Mouse (Mus musculus) layer of hippocampus, adult 18-20 months (tissue): ENCODE data around the gene Nubpl. TPM values are rescaled to one million over a fixed set of nuclear protein-coding genes. Genes with fewer than 3 reads are reported as not detected.
"Not testable (repeated sequence)": the region's sequence is repeated elsewhere in the genome, so short reads cannot be mapped to it uniquely, and the experiment has no call there.

Experiments used
- DNase-seq, 2 experiments: peaks; one replicate each; pipeline ENCODE4 v3.0.0; 2022; ENCODE audit warnings: low spot score in 2 of 2
- long read RNA-seq: library from polyadenylated mRNA; stranded (forward); transcript quantifications from one replicate; pipeline ENCODE4 v2.0.0, GENCODE M21; 2021
- total RNA-seq, 2 experiments: library from RNA; stranded (reverse); gene quantifications; 2 replicates each; pipeline ENCODE4 v1.2.3; 2021

Gene Nubpl
- 1 to 10 TPM; 5.4 TPM for total RNA-seq
- long read RNA-seq, partial matches to known transcripts, result 0 of 3 reads
- long read RNA-seq, other reads (novel, unspliced or antisense), result 0 of 3 reads

DNA sequence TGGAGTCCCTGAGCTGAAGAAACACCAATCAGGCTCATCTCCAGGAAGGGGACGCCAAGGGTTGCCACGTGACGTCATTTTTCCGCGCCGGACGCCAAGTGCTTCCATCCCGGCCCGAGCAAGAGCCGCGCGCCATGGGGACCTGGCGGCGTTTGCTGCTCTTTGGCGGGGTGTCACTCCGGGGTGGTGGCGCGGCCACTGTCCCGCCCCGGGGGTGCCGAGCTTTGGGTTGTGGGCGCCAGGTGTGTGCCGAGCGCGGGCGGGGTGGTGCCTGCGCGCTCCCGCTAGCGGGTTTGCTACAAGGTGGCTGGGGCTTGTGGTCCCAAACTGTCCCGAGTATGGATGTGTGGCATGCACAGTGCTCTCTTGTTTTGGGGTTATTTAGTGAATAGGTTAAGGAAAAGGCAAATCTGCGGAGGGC is at the start of gene Nubpl:
Gene Nubpl, plus strand, starts transcription at position 88 of the 421 bp plus-strand sequence.
- peak; percentile 89 to 97 for DNase-seq

- no peak for DNase-seq
Observed at GRCm38 (mm10) chr12:52049324-52049723, 48.2 kb upstream of the Nubpl start.

GRCm38 (mm10) chr12:52079296-52079695 is 18.2 kb upstream of the Nubpl start:
- DNase-seq, result not testable (repeated sequence)

DNA sequence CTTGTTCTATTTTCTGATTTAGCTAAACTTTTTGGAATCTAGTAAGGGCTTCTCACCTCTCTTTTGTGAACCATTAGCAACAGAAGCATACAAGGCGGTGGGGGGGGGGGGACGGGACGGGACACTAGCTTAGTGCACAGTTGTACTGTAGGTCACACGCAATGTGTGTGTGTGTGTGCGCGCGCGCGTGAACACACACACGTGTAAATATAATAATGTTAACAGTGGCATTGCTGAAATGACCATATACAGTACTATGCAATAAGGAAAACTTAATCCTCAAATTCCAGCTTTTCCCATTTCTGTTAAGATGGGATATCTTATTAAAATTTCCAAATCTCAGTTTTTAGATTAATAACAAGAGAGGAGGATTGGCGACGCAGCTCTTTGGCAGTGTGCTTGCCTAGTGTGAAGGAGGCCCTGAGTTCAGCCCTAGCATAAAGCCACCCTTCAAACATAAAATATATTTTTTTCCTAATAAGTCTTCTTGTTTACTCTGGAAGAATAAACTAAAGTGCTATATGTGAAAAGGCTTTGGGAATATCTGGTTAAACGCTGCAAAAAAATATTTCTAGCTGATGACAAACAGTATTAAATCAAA is 388 bp upstream of the Nubpl start:
- no peak for DNase-seq

GRCm38 (mm10) chr12:52120276-52120675 is 22.7 kb downstream of the Nubpl start:
- no peak for DNase-seq

- no peak for DNase-seq
Observed at GRCm38 (mm10) chr12:52126407-52126806, 28.9 kb downstream of the Nubpl start.

GRCm38 (mm10) chr12:52129072-52129471 is 31.5 kb downstream of the Nubpl start:
- no peak for DNase-seq

- DNase-seq, result no peak
Observed at GRCm38 (mm10) chr12:52132256-52132655, 34.7 kb downstream of the Nubpl start.

GRCm38 (mm10) chr12:52138296-52138695 is 40.8 kb downstream of the Nubpl start:
- no peak for DNase-seq

GRCm38 (mm10) chr12:52146639-52147038 is 49.1 kb downstream of the Nubpl start:
- no peak for DNase-seq

GRCm38 (mm10) chr12:52149448-52149847 is 51.9 kb downstream of the Nubpl start:
- DNase-seq, result no peak

DNA sequence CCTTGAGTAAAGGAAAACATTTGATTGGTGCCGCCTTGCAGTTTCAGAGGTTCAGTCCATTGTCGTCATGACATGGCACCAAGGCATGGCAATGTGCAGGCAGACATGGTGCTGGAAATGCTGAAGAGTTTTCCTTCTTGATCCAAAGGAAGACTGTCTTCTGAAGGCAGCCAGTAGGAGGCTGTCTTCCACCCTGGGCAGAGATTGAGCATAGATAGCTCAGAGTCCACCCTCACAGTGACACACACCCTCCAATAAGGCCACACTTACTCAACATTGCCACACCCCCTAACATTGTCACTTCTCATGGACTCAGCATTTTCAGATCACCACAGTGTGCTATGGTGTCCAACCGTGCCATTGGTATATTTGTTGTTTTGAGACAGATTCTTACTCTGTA is 54.5 kb downstream of the Nubpl start:
- DNase-seq, result no peak

DNA sequence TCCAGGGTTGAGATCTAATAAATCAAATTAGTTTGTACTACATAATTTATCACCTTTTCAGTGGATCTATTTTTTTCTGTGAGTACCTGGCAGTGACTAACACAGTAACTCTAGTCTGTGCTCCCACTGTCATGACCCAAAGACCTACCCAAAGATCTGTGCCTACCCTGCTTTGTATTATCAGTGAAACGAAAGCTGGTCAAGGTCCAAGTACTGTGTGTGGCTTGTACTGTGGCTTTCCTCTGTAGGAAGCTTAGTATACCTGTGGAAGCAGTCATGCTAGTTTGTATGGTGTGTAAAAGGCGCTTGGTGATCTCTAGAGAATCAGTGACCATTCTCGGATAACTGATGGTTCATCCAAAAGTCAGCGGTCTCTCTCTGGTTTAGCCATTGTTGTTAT is 57.4 kb downstream of the Nubpl start:
- DNase-seq, result no peak

- DNase-seq, result no peak
Observed at GRCm38 (mm10) chr12:52164414-52164813, 66.9 kb downstream of the Nubpl start.

DNA sequence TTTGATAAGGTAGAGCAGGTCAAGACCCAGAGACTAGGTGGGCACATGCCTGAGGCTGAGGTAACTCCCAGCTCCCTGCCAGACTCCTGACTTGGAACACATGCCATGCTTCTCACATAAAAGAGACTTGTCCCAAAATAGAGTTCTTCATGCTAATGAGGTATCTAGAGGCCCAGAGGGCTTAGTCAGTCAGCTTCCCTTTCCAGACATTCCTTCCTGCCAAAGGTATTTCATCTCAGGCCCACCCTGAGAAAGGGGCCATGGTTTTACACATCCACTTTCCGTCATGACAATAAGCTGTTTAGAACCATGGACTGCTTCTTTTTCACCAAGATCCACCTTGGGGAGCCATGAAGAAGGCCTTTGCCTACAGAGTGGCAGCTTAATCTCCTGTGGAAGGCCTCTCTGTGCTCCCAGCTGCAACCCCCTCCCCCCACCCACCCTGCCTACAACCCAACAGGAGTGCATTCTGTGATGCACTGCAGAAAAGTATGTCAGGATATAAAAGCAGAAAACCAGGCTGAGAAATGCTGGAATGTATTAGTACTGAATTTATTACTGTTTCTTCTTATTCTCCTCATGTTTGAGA is 88.8 kb downstream of the Nubpl start:
- no peak for DNase-seq

DNA sequence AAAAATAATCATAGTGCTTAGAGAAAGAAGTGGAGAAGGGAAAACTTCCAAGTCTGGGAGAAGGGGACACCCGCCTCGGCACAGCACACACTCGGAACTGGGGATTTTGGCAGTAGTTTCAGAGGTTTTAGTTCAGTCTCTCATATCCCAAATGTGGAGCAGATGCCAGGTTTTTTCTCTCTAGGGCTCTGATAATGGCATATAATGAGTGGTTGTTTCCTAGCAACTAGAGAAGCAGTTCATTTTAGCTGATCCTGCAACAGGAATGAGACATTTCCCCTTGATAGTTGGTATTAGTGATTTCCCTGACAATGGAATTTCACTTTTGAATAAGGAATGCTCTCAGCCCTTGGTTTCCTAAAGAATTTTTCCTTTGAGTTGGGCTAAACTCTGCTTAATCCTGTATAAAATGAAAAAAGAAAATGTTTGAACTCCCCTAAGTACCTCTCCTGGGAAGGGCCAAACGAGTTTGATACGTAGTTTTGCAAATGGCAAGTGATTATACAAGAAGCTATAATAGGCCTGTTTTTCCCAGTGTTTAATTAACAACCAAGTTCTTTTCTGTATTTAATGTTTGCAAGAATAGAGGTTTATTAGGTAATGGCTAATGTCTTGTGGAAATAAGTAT is 89.5 kb downstream of the Nubpl start:
- DNase-seq, result peak; percentile 30 to 85

GRCm38 (mm10) chr12:52198471-52198870 is 100.9 kb downstream of the Nubpl start:
- DNase-seq, result no peak

DNA sequence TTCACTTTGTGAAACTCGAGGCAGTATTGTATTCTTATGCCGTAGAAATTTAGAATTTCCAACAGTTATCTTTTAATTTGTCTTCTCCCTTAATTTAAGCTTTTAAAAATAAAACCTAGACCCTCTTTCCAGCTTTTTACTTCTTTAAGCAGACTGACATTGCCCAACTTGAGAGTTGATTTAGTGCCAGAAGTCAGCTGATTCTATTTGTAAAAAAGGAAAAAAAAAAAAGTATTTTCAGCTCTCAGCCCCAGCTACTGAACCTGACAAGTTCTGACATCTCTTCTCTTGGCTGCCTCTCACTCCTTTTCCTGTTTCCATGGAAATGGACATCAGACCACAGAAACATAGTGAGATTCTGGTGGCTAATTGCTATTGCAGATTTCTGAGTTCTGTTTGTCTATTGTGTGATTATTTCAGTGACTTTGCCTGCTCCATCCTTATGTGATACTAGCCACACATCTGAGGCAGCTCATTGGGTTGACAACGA is 111.6 kb downstream of the Nubpl start:
- peak in 1 of 2 experiments; percentile 24 for DNase-seq

- DNase-seq, result no peak
Observed at GRCm38 (mm10) chr12:52211144-52211543, 113.6 kb downstream of the Nubpl start.

- no peak for DNase-seq
Observed at GRCm38 (mm10) chr12:52214837-52215236, 117.3 kb downstream of the Nubpl start.

DNA sequence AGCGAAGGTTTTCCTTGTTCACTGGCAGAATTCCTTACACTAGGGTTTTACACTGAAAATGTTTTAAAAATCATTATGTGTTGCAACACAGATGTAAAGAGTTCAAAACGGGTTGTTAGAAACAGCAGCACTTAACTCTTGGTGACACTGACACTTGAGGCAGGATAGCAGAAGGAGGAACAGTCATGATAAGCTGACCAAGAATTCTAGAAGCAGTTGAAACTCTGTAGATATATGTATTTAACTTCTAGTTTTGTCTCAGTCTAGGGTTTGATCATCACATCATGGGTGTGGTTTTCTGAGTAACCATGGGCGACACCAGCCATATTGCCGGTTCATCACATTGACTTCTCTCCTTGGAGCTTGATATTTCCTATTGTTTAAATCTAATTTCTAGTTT is 127.4 kb downstream of the Nubpl start:
- DNase-seq, result no peak

- no peak for DNase-seq
Observed at GRCm38 (mm10) chr12:52228746-52229145, 131.2 kb downstream of the Nubpl start.
